Mouse (Mus musculus) myocyte (in vitro differentiated cells): ENCODE measurements at regions not wholly inside any gene's neighbourhood (a gene's known extent, or its start where the extent isn't known, plus 50 kb on each side); places are given as distances from the start of the nearest gene placed in this dataset.

ENCODE experiments used
- H3K27me3 ChIP-seq: one replicate; pipeline ENCODE4 v1.6.1; 2011; ENCODE audit not compliant: control insufficient read depth, insufficient read depth, insufficient read length
- H3K36me3 ChIP-seq: one replicate; pipeline ENCODE4 v1.6.1; 2011; ENCODE audit not compliant: control insufficient read depth, insufficient read depth
- H3K4me2 ChIP-seq: one replicate; pipeline ENCODE4 v1.6.1; 2011; ENCODE audit warnings: low read depth, control low read depth
- H3K4me3 ChIP-seq: one replicate; pipeline ENCODE4 v1.5.1; 2011; ENCODE audit warnings: mild to moderate bottlenecking, control low read depth, moderate library complexity
- H3K79me2 ChIP-seq: one replicate; pipeline ENCODE4 v1.6.1; 2011; ENCODE audit not compliant: control insufficient read depth, insufficient read depth
- H3ac ChIP-seq: one replicate; pipeline ENCODE4 v1.6.1; 2011; ENCODE audit not compliant: control insufficient read depth, insufficient read length
- CEBPB ChIP-seq: IDR thresholded peaks from 2 replicates; pipeline ENCODE4 v1.6.1; 2011; ENCODE audit warnings: mild to moderate bottlenecking, moderate library complexity; ENCODE audit not compliant: poor library complexity, insufficient read depth, severe bottlenecking
- E2F4 ChIP-seq: IDR thresholded peaks from one replicate; pipeline ENCODE4 v1.6.1; 2011; ENCODE audit warnings: mild to moderate bottlenecking, control low read depth, moderate library complexity; ENCODE audit not compliant: insufficient read depth
- MAX ChIP-seq: IDR thresholded peaks from one replicate; pipeline ENCODE4 v1.6.1; 2011; ENCODE audit warnings: low read depth, mild to moderate bottlenecking, control low read depth
- MYOD1 ChIP-seq, 3 experiments: IDR thresholded peaks; one replicate each; pipeline ENCODE4 v1.6.1; 2011; ENCODE audit warnings: control low read depth in 2 of 3, low read depth in 2 of 3, mild to moderate bottlenecking in 2 of 3, moderate library complexity in 1 of 3; ENCODE audit not compliant: insufficient read length in 2 of 3, control insufficient read depth in 1 of 3
- MYOG ChIP-seq, 3 experiments: IDR thresholded peaks; one replicate each; pipeline ENCODE4 v1.6.1; 2011; ENCODE audit warnings: control low read depth in 2 of 3, low read depth in 2 of 3, mild to moderate bottlenecking in 2 of 3; ENCODE audit not compliant: insufficient read length in 2 of 3, control insufficient read depth in 1 of 3, insufficient read depth in 1 of 3
- POLR2A ChIP-seq: IDR thresholded peaks from one replicate; pipeline ENCODE4 v1.6.1; 2011; ENCODE audit warnings: low read depth, mild to moderate bottlenecking, control low read depth, moderate library complexity; ENCODE audit not compliant: insufficient read length
- POLR2AphosphoS2 ChIP-seq: IDR thresholded peaks from one replicate; pipeline ENCODE4 v1.6.1; 2011; ENCODE audit warnings: low read depth, control low read depth; ENCODE audit not compliant: insufficient read length
- REST ChIP-seq: IDR thresholded peaks from one replicate; pipeline ENCODE4 v1.6.1; 2011; ENCODE audit warnings: mild to moderate bottlenecking, control low read depth, moderate library complexity; ENCODE audit not compliant: insufficient read depth, insufficient read length
- SRF ChIP-seq: IDR thresholded peaks from one replicate; pipeline ENCODE4 v1.6.1; 2011; ENCODE audit warnings: low read depth; ENCODE audit not compliant: control insufficient read depth, insufficient read length
- TCF12 ChIP-seq: IDR thresholded peaks from one replicate; pipeline ENCODE4 v1.6.1; 2011; ENCODE audit warnings: mild to moderate bottlenecking, control low read depth; ENCODE audit not compliant: poor library complexity, insufficient read depth, severe bottlenecking
- TCF3 ChIP-seq: IDR thresholded peaks from one replicate; pipeline ENCODE4 v1.6.1; 2011; ENCODE audit warnings: low read depth, control low read depth; ENCODE audit not compliant: insufficient read length
- USF1 ChIP-seq: IDR thresholded peaks from one replicate; pipeline ENCODE4 v1.6.1; 2011; ENCODE audit warnings: low read depth, mild to moderate bottlenecking, control low read depth, moderate library complexity

GRCm38 (mm10) chr4:81999093-81999492 is 556.5 kb upstream of the Mpdz start:
- Histone ChIP-seq H3K4me2 (peak overlapping the region; percentile 57), H3K36me3 (no peaks in the 10 kb centered on the region)
- TF ChIP-seq USF1 (no peak), TCF12 (no peak), REST (no peak), MYOG (IDR thresholded peaks at IDR 0.05; ENCODE audit: control insufficient read depth in 1 of 3, insufficient read depth in 1 of 3, insufficient read length in 2 of 3, low read depth in 2 of 3) (no peak), E2F4 (no peak), POLR2A (no peak), CEBPB (no peak), MYOD1 (IDR thresholded peaks at IDR 0.05; ENCODE audit: control insufficient read depth in 1 of 3, insufficient read length in 2 of 3, low read depth in 2 of 3) (no peak), TCF3 (no peak), SRF (no peak), POLR2AphosphoS2 (no peak), MAX (no peak)

GRCm38 (mm10) chr4:81996445-81996844 is 553.8 kb upstream of the Mpdz start:
- no peak overlapping the region for H3K4me3 ChIP-seq
- H3K79me2 ChIP-seq: no peaks in the 10 kb centered on the region
- H3K36me3 ChIP-seq: no peaks in the 10 kb centered on the region
- H3K27me3 ChIP-seq: no peaks in the 10 kb centered on the region
- no peak overlapping the region for H3K4me2 ChIP-seq
- TF ChIP-seq MAX: no peak
- TF ChIP-seq SRF: no peak
- TF ChIP-seq TCF12: peak; percentile 33
- no peak for TF ChIP-seq POLR2AphosphoS2
- peak; percentile 82 to 84 (median 83) for TF ChIP-seq MYOD1 (IDR thresholded peaks at IDR 0.05; ENCODE audit: control insufficient read depth in 1 of 3, insufficient read length in 2 of 3, low read depth in 2 of 3)
- no peak for TF ChIP-seq REST
- TF ChIP-seq E2F4: no peak
- no peak for TF ChIP-seq TCF3
- TF ChIP-seq POLR2A: no peak
- TF ChIP-seq USF1: no peak
- no peak overlapping the region for H3ac ChIP-seq

More at GRCm38 (mm10) chr4:81999093-81999492, 556.5 kb upstream of the Mpdz start:
- no peaks in the 10 kb centered on the region for H3K79me2 ChIP-seq
- no peak overlapping the region for H3ac ChIP-seq
- no peak overlapping the region for H3K4me3 ChIP-seq
- H3K27me3 ChIP-seq: no peaks in the 10 kb centered on the region

DNA sequence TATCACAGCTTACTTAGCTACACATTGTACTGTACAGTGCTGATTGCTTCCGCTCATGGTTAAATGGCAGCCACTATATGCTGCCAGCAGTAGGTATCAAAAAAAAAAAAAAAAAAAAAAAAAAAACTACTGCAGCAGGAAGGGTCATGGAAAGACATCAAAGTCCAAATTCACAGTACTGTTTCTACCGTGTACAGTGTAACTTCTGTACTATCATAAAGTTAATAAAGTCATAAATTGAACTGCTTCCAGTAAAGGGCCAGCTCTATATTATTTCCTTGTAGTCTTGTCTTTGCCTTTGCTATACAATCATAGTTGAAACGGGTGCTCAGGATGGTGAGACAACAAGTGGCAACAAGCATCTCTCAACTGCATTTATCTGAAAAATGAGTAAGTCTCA is 552.6 kb upstream of the Mpdz start:
- TF ChIP-seq CEBPB: no peak
- TF ChIP-seq E2F4: no peak
- TF ChIP-seq MYOD1 (IDR thresholded peaks at IDR 0.05; ENCODE audit: control insufficient read depth in 1 of 3, insufficient read length in 2 of 3, low read depth in 2 of 3): no peak
- no peak for TF ChIP-seq USF1
- no peak for TF ChIP-seq TCF12
- TF ChIP-seq MAX: no peak
- no peak for TF ChIP-seq REST
- TF ChIP-seq POLR2AphosphoS2: no peak
- TF ChIP-seq POLR2A: no peak
- no peak for TF ChIP-seq MYOG (IDR thresholded peaks at IDR 0.05; ENCODE audit: control insufficient read depth in 1 of 3, insufficient read depth in 1 of 3, insufficient read length in 2 of 3, low read depth in 2 of 3)
- TF ChIP-seq SRF: no peak
- no peak for TF ChIP-seq TCF3
- Histone ChIP-seq H3K4me2 (no peak overlapping the region), H3K79me2 (no peaks in the 10 kb centered on the region), H3K4me3 (no peak overlapping the region), H3K36me3 (no peaks in the 10 kb centered on the region), H3ac (no peak overlapping the region), H3K27me3 (no peaks in the 10 kb centered on the region)

GRCm38 (mm10) chr4:81988796-81989195 is 546.2 kb upstream of the Mpdz start:
- Histone ChIP-seq H3K79me2 (no peaks in the 10 kb centered on the region), H3K4me2 (no peak overlapping the region), H3K27me3 (no peaks in the 10 kb centered on the region), H3K36me3 (no peaks in the 10 kb centered on the region), H3ac (no peak overlapping the region), H3K4me3 (no peak overlapping the region)
- TF ChIP-seq USF1 (no peak), SRF (no peak), POLR2AphosphoS2 (no peak), MAX (no peak), TCF12 (no peak)

GRCm38 (mm10) chr4:81986616-81987015 is 544.0 kb upstream of the Mpdz start:
- Histone ChIP-seq H3K4me3 (no peak overlapping the region), H3K4me2 (no peak overlapping the region), H3K36me3 (no peaks in the 10 kb centered on the region), H3ac (no peak overlapping the region), H3K79me2 (no peaks in the 10 kb centered on the region), H3K27me3 (no peaks in the 10 kb centered on the region)
- TF ChIP-seq CEBPB (no peak), REST (no peak)
